Mouse (Mus musculus): Measurements from ENCODE around the gene Ikzf3. TPM values are rescaled to one million over a fixed set of nuclear protein-coding genes. Genes with fewer than 3 reads are reported as not detected.
A peak's percentile ranks its signal among the peaks of the same experiment; 100 is the strongest.

The Ikzf3 gene
- polyA plus RNA-seq, 1 experiment from 2014 or later = not detected

- peak overlapping the region; percentile 93 for H3K4me2 ChIP-seq (ENCODE audit: low read length)
- peak overlapping the region; percentile 73 for H3K27ac ChIP-seq (ENCODE audit: low read length)
- H3K27me3 ChIP-seq (replicated peaks; ENCODE audit: control insufficient read depth, insufficient read depth, low read length) = no peaks in the 10 kb centered on the region
- ATAC-seq = peak; percentile 26
- 1% methylated on average over 22 of the region's 22 CpGs for WGBS
- peaks cover 6% of the 10 kb centered on the region for H3K36me3 ChIP-seq (ENCODE audit: control insufficient read depth, insufficient read depth)
- peak overlapping the region; percentile 81 for H3K9ac ChIP-seq (replicated peaks; ENCODE audit: low read depth, low read length)
- H3K4me1 ChIP-seq (replicated peaks; ENCODE audit: control insufficient read depth, insufficient read depth, low read length) = peaks cover 24% of the 10 kb centered on the region
- peak overlapping the region; percentile 87 for H3K4me3 ChIP-seq (replicated peaks; ENCODE audit: low read length)
- no peaks in the 10 kb centered on the region for H3K9me3 ChIP-seq (ENCODE audit: control insufficient read depth, low read length)
Observed at GRCm38 (mm10) chr11:98586087-98586891, 40.5 kb upstream of the Ikzf3 start.

DNA sequence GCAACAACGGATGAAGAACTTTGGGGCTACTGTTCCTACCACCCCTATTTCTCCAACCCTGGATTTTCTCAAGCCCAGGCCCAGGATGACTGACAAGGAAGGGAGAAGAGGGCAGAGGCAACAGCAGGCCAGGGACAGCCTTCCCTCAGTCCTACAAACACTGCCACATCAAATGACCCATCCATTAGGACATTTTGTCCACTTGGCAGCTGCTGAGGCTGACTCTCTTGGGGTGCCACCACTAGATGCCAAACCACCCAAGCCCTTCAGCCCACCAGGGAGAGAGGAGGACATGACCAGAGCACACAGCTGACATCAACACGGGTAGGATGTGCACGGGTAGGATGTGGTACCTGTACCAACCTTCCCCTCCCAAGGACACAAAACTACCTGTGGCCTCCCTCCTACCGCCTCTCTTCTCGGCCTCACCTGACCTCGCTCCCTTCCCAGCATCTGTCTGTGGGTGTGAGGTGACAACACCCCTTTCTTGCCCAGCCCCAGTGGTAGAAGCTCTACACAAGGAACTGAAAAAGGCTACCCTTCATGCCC lies 38.9 kb upstream of the Ikzf3 start:
- Histone ChIP-seq H3K9ac (replicated peaks; ENCODE audit: low read depth, low read length) (no peak overlapping the region), H3K4me1 (replicated peaks; ENCODE audit: control insufficient read depth, insufficient read depth, low read length) (peaks cover 24% of the 10 kb centered on the region), H3K36me3 (ENCODE audit: control insufficient read depth, insufficient read depth) (peaks cover 6% of the 10 kb centered on the region), H3K4me3 (replicated peaks; ENCODE audit: low read length) (no peak overlapping the region), H3K4me2 (ENCODE audit: low read length) (no peak overlapping the region), H3K27me3 (replicated peaks; ENCODE audit: control insufficient read depth, insufficient read depth, low read length) (no peaks in the 10 kb centered on the region), H3K27ac (ENCODE audit: low read length) (no peak overlapping the region), H3K9me3 (ENCODE audit: control insufficient read depth, low read length) (no peaks in the 10 kb centered on the region)
- WGBS = 95% methylated on average over 6 of the region's 6 CpGs
- no peak for ATAC-seq

- no peak overlapping the region for H3K4me3 ChIP-seq (replicated peaks; ENCODE audit: low read length)
- no peaks in the 10 kb centered on the region for H3K27me3 ChIP-seq (replicated peaks; ENCODE audit: control insufficient read depth, insufficient read depth, low read length)
- peaks cover 24% of the 10 kb centered on the region for H3K4me1 ChIP-seq (replicated peaks; ENCODE audit: control insufficient read depth, insufficient read depth, low read length)
- no peak overlapping the region for H3K4me2 ChIP-seq (ENCODE audit: low read length)
- H3K36me3 ChIP-seq (ENCODE audit: control insufficient read depth, insufficient read depth) = peaks cover 6% of the 10 kb centered on the region
- no peak overlapping the region for H3K27ac ChIP-seq (ENCODE audit: low read length)
- 76% methylated on average over 1 of the region's 1 CpGs for WGBS
- no peak overlapping the region for H3K9ac ChIP-seq (replicated peaks; ENCODE audit: low read depth, low read length)
- no peaks in the 10 kb centered on the region for H3K9me3 ChIP-seq (ENCODE audit: control insufficient read depth, low read length)
- ATAC-seq = no peak
Observed at GRCm38 (mm10) chr11:98584146-98584545, 38.3 kb upstream of the Ikzf3 start.

DNA sequence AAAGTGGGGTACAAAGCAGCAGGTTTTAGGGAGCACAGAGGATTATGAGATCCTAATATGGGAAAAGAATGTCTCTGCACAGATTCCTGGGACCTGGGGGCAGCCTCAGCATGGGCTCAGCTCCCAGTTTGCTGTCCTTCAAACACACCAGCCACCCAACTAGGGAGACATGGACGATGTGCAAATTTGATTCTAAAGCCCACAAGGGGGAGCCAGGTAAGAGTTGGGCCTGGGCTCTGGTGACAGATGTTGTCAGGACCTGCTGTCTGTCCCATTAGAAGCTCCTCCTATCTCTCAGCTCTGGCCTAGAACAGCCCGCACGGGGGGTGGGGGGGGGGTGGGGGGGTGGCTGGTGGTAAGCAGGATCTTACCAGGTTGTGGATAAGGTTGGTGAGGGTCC lies 37.7 kb upstream of the Ikzf3 start:
- Histone ChIP-seq H3K4me3 (replicated peaks; ENCODE audit: low read length) (no peak overlapping the region), H3K27ac (ENCODE audit: low read length) (no peak overlapping the region), H3K9ac (replicated peaks; ENCODE audit: low read depth, low read length) (no peak overlapping the region), H3K27me3 (replicated peaks; ENCODE audit: control insufficient read depth, insufficient read depth, low read length) (no peaks in the 10 kb centered on the region), H3K9me3 (ENCODE audit: control insufficient read depth, low read length) (no peaks in the 10 kb centered on the region), H3K36me3 (ENCODE audit: control insufficient read depth, insufficient read depth) (peaks cover 6% of the 10 kb centered on the region), H3K4me2 (ENCODE audit: low read length) (no peak overlapping the region), H3K4me1 (replicated peaks; ENCODE audit: control insufficient read depth, insufficient read depth, low read length) (peaks cover 24% of the 10 kb centered on the region)
- WGBS = 21% methylated on average over 1 of the region's 3 CpGs
- no peak for ATAC-seq

- H3K4me3 ChIP-seq (replicated peaks; ENCODE audit: low read length) = no peak overlapping the region
- no peaks in the 10 kb centered on the region for H3K27me3 ChIP-seq (replicated peaks; ENCODE audit: control insufficient read depth, insufficient read depth, low read length)
- WGBS = 96% methylated on average over 3 of the region's 3 CpGs
- H3K9ac ChIP-seq (replicated peaks; ENCODE audit: low read depth, low read length) = no peak overlapping the region
- H3K9me3 ChIP-seq (ENCODE audit: control insufficient read depth, low read length) = no peaks in the 10 kb centered on the region
- peaks cover 6% of the 10 kb centered on the region for H3K36me3 ChIP-seq (ENCODE audit: control insufficient read depth, insufficient read depth)
- no peak overlapping the region for H3K4me2 ChIP-seq (ENCODE audit: low read length)
- H3K27ac ChIP-seq (ENCODE audit: low read length) = no peak overlapping the region
- no peak for ATAC-seq
- peaks cover 24% of the 10 kb centered on the region for H3K4me1 ChIP-seq (replicated peaks; ENCODE audit: control insufficient read depth, insufficient read depth, low read length)
Observed at GRCm38 (mm10) chr11:98583265-98583552, 37.4 kb upstream of the Ikzf3 start.

- WGBS = 94% methylated on average over 12 of the region's 12 CpGs
- no peak overlapping the region for H3K4me3 ChIP-seq (replicated peaks; ENCODE audit: low read length)
- H3K4me2 ChIP-seq (ENCODE audit: low read length) = no peak overlapping the region
- H3K4me1 ChIP-seq (replicated peaks; ENCODE audit: control insufficient read depth, insufficient read depth, low read length) = peaks cover 19% of the 10 kb centered on the region
- no peak overlapping the region for H3K9ac ChIP-seq (replicated peaks; ENCODE audit: low read depth, low read length)
- no peaks in the 10 kb centered on the region for H3K27me3 ChIP-seq (replicated peaks; ENCODE audit: control insufficient read depth, insufficient read depth, low read length)
- no peak for ATAC-seq
- H3K9me3 ChIP-seq (ENCODE audit: control insufficient read depth, low read length) = no peaks in the 10 kb centered on the region
- no peak overlapping the region for H3K27ac ChIP-seq (ENCODE audit: low read length)
- H3K36me3 ChIP-seq (ENCODE audit: control insufficient read depth, insufficient read depth) = peaks cover 6% of the 10 kb centered on the region
Observed at GRCm38 (mm10) chr11:98582551-98583264, 36.9 kb upstream of the Ikzf3 start.

GRCm38 (mm10) chr11:98582030-98582388 lies 36.2 kb upstream of the Ikzf3 start:
- Histone ChIP-seq H3K4me3 (replicated peaks; ENCODE audit: low read length) (no peak overlapping the region), H3K4me1 (replicated peaks; ENCODE audit: control insufficient read depth, insufficient read depth, low read length) (peaks cover 15% of the 10 kb centered on the region), H3K27me3 (replicated peaks; ENCODE audit: control insufficient read depth, insufficient read depth, low read length) (no peaks in the 10 kb centered on the region), H3K9me3 (ENCODE audit: control insufficient read depth, low read length) (no peaks in the 10 kb centered on the region), H3K4me2 (ENCODE audit: low read length) (no peak overlapping the region), H3K27ac (ENCODE audit: low read length) (no peak overlapping the region), H3K9ac (replicated peaks; ENCODE audit: low read depth, low read length) (no peak overlapping the region), H3K36me3 (ENCODE audit: control insufficient read depth, insufficient read depth) (peaks cover 6% of the 10 kb centered on the region)
- no peak for ATAC-seq
- WGBS = 79% methylated on average over 8 of the region's 8 CpGs

DNA sequence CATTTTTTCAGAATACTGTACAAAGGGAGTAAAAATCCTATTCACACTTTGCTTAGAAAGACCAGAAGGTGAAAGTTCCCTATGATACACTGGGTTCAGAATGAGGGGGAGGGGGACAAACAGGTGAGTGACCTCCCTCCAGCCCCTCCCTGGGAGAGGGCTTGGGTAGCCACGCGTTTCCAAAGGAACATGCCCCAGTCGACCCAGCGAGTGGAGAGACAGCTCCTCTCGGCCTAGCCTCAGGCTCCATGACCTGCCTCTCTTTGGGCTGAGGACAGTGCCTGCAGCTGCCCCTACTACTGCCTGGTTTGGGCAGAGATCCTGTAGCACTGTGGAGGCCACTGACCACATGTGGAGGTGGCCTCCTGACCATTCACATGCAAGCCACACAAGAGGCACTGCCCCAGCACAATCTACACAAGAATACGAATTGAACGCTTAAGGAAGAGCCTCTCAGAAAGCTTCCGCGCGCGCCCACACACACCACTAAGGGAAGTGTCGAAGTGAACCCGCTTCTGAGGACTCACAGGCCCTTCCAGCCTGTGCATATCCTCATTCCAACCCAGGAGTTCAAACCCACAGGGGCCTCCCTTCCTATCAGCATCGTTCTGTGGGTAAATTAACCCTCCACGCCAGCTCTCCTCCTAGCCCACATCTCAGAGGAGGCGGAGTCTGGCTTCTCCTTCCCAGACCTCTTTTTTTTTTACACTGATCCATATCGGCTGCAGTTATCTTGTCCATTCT lies 35.6 kb upstream of the Ikzf3 start:
- ATAC-seq = no peak
- 67% methylated on average over 17 of the region's 17 CpGs for WGBS

More for the DNA sequence above, 35.6 kb upstream of the Ikzf3 start:
- no peaks in the 10 kb centered on the region for H3K27me3 ChIP-seq (replicated peaks; ENCODE audit: control insufficient read depth, insufficient read depth, low read length)
- no peaks in the 10 kb centered on the region for H3K9me3 ChIP-seq (ENCODE audit: control insufficient read depth, low read length)
- no peak overlapping the region for H3K9ac ChIP-seq (replicated peaks; ENCODE audit: low read depth, low read length)
- no peak overlapping the region for H3K4me2 ChIP-seq (ENCODE audit: low read length)
- no peak overlapping the region for H3K27ac ChIP-seq (ENCODE audit: low read length)
- no peak overlapping the region for H3K4me3 ChIP-seq (replicated peaks; ENCODE audit: low read length)
- H3K4me1 ChIP-seq (replicated peaks; ENCODE audit: control insufficient read depth, insufficient read depth, low read length) = peaks cover 15% of the 10 kb centered on the region
- H3K36me3 ChIP-seq (ENCODE audit: control insufficient read depth, insufficient read depth) = peaks cover 6% of the 10 kb centered on the region

Measured in forebrain, embryonic 16.5 days (tissue).